Mouse (Mus musculus) midbrain, embryonic 16.5 days (tissue): ENCODE measurements around the gene S100a16. TPM values are rescaled to one million over a fixed set of nuclear protein-coding genes. Genes with fewer than 3 reads are reported as not detected.

Experiments used
- ATAC-seq: fragments of 200-750 bp; cut with Nextera tagmentation; 2 replicates; pipeline ENCODE4 v1.8.0; 2017; ENCODE audit warnings: moderate TSS enrichment
- H3K27ac ChIP-seq: fragments of 300-500 bp; sonication (generic); 2 replicates; pipeline ENCODE4 v1.5.1; 2014; ENCODE audit warnings: mild to moderate bottlenecking, low read length, mixed read lengths
- H3K27me3 ChIP-seq: fragments of 300-500 bp; sonication (generic); 2 replicates; pipeline ENCODE4 v1.6.1; 2014; ENCODE audit warnings: low read depth, low read length, mixed read lengths; ENCODE audit not compliant: control insufficient read depth, insufficient read depth
- H3K36me3 ChIP-seq: fragments of 300-500 bp; sonication (generic); 2 replicates; pipeline ENCODE4 v1.6.1; 2014; ENCODE audit warnings: mild to moderate bottlenecking, low read length, moderate library complexity, mixed read lengths; ENCODE audit not compliant: control insufficient read depth, insufficient read depth
- H3K4me1 ChIP-seq: fragments of 300-500 bp; sonication (generic); 2 replicates; pipeline ENCODE4 v1.6.1; 2014; ENCODE audit warnings: mild to moderate bottlenecking, low read length, mixed read lengths; ENCODE audit not compliant: control insufficient read depth, insufficient read depth
- H3K4me2 ChIP-seq: fragments of 300-500 bp; sonication (generic); 2 replicates; pipeline ENCODE4 v1.6.1; 2014; ENCODE audit warnings: mild to moderate bottlenecking, low read length, mixed read lengths
- H3K4me3 ChIP-seq: fragments of 300-500 bp; sonication (generic); 2 replicates; pipeline ENCODE4 v1.5.1; 2014; ENCODE audit warnings: low read depth, mild to moderate bottlenecking, low read length, moderate library complexity, mixed read lengths
- H3K9ac ChIP-seq: fragments of 300-500 bp; sonication (generic); 2 replicates; pipeline ENCODE4 v1.6.1; 2014; ENCODE audit warnings: low read depth, low read length, mixed read lengths
- H3K9me3 ChIP-seq: fragments of 300-500 bp; sonication (generic); replicated peaks from 2 replicates; pipeline ENCODE4 v1.6.1; 2014; ENCODE audit warnings: mild to moderate bottlenecking, low read length, mixed read lengths; ENCODE audit not compliant: control insufficient read depth, poor library complexity, severe bottlenecking
- WGBS: fragments of 180-500 bp; shearing (Covaris S2); extraction: QIAGEN DNeasy Blood & Tissue Kit; methylation state at CpG from one replicate; pipeline ENCODE4 v1.1.7; 2014; 5-methylcytosine and 5-hydroxymethylcytosine counted together
- polyA plus RNA-seq: library from polyadenylated mRNA; unstranded; fragments of >200 nt; fragmentation: Nextera tagmentation; extraction: Ambion mirVana; gene quantifications from 2 replicates; pipeline ENCODE4 v1.2.1, GENCODE M21; 2015

Gene S100a16
- polyA plus RNA-seq, 1 experiment from 2014 or later = 36.5 TPM

- H3K9ac ChIP-seq = peak overlapping the region; percentile 36
- H3K4me3 ChIP-seq = peak overlapping the region; percentile 30
- H3K27ac ChIP-seq = no peak overlapping the region
- no peak for ATAC-seq
- H3K27me3 ChIP-seq = peaks cover 29% of the 10 kb centered on the region
- under 1% methylated on average over 10 of the region's 10 CpGs for WGBS
- no peaks in the 10 kb centered on the region for H3K9me3 ChIP-seq
- peaks cover 8% of the 10 kb centered on the region; the same call in 1 of the 2 replicates for H3K4me1 ChIP-seq
- H3K4me2 ChIP-seq = peak overlapping the region; percentile 57
- H3K36me3 ChIP-seq = no peaks in the 10 kb centered on the region
These were observed 22.4 kb upstream of the S100a16 start for GRCm38 (mm10) chr3:90514691-90515090.

DNA sequence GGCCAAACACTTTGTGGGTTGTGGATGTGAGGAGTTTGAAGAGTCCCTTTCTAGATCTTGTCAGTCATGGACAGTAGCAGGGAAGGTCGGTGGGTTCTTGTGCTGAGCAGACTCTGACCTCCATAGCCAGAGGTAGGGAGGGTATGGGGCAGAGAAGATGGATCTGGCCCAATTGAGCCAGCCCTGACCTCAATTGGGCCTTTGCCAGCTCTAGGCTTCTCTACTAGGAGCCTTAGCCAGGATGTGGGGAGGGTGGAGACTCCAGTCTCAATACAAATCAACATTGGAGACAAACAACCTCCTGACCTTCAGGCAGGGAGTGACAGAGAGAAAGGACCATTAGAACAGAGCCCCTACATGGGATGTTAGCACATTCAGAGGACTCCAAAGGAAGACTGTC, 21.8 kb upstream of the S100a16 start:
- Histone ChIP-seq H3K27me3 (peaks cover 29% of the 10 kb centered on the region), H3K36me3 (no peaks in the 10 kb centered on the region), H3K9me3 (no peaks in the 10 kb centered on the region), H3K4me3 (peak overlapping the region; percentile 30), H3K9ac (no peak overlapping the region), H3K4me1 (peaks cover 7% of the 10 kb centered on the region; the same call in 1 of the 2 replicates), H3K4me2 (peak overlapping the region; percentile 57), H3K27ac (no peak overlapping the region)
- no peak for ATAC-seq
- WGBS = 50% methylated on average over 1 of the region's 1 CpGs

- Histone ChIP-seq H3K27ac (no peak overlapping the region), H3K4me3 (no peak overlapping the region), H3K4me2 (no peak overlapping the region), H3K9me3 (no peaks in the 10 kb centered on the region), H3K27me3 (peaks cover 29% of the 10 kb centered on the region), H3K9ac (no peak overlapping the region), H3K4me1 (peaks cover 7% of the 10 kb centered on the region; the same call in 1 of the 2 replicates), H3K36me3 (no peaks in the 10 kb centered on the region)
- 88% methylated on average over 4 of the region's 4 CpGs for WGBS
- no peak for ATAC-seq
These were observed 21.3 kb upstream of the S100a16 start for GRCm38 (mm10) chr3:90515789-90516188.

GRCm38 (mm10) chr3:90517711-90518110, 19.3 kb upstream of the S100a16 start:
- H3K36me3 ChIP-seq = no peaks in the 10 kb centered on the region
- WGBS = 93% methylated on average over 4 of the region's 4 CpGs
- H3K4me2 ChIP-seq = no peak overlapping the region
- no peak overlapping the region for H3K9ac ChIP-seq
- H3K4me1 ChIP-seq = peaks cover 7% of the 10 kb centered on the region; the same call in 1 of the 2 replicates
- H3K27me3 ChIP-seq = peaks cover 23% of the 10 kb centered on the region
- no peak overlapping the region for H3K4me3 ChIP-seq
- no peak overlapping the region for H3K27ac ChIP-seq
- ATAC-seq = no peak
- no peaks in the 10 kb centered on the region for H3K9me3 ChIP-seq

DNA sequence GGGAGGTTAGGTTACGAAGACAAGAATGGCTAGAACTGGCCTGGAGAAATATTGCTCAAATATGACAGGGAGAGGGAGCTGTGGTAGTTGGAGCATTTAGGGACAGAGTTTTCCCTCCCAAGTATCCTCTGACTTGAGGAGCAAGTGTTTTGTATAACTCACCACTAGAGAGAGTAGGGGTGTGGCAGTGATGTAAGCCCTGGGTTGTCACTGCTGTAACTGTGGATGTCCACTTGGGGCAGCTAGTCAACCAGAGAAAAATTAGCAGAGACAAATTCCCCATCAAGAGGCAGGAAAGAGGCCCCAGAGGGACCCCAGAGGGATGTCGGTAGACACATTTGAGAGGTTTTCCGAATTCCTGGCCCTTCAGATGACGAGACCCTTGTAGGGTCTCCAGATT, 11.6 kb upstream of the S100a16 start:
- Histone ChIP-seq H3K4me2 (no peak overlapping the region), H3K4me3 (no peak overlapping the region), H3K9me3 (no peaks in the 10 kb centered on the region), H3K27ac (no peak overlapping the region), H3K4me1 (no peaks in the 10 kb centered on the region), H3K9ac (no peak overlapping the region), H3K27me3 (no peaks in the 10 kb centered on the region), H3K36me3 (no peaks in the 10 kb centered on the region)
- ATAC-seq = no peak
- 69% methylated on average over 4 of the region's 4 CpGs for WGBS

DNA sequence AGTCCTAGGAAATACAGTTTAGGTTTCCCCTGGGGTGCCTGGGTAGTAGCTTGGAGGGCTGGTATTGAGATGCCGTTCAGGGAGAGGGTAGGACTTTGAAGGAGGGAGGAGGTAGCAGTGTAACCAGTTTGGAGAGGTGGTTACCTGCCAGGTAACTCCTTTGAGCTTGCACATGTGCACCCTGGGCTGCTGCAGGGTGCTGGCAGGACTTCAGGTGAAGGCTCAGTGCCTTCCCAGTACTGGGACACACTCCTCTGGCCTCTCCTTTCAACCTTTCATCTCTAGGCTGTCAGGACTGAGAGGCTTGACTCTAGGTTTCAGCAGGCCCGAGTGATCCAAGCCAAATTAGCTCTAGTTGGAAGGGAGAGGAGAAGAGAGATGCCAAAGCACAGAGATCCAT, 11.0 kb upstream of the S100a16 start:
- no peaks in the 10 kb centered on the region for H3K4me1 ChIP-seq
- no peak overlapping the region for H3K4me2 ChIP-seq
- WGBS = 79% methylated on average over 2 of the region's 2 CpGs
- H3K9me3 ChIP-seq = no peaks in the 10 kb centered on the region
- H3K4me3 ChIP-seq = no peak overlapping the region
- H3K9ac ChIP-seq = no peak overlapping the region
- H3K27me3 ChIP-seq = no peaks in the 10 kb centered on the region
- H3K27ac ChIP-seq = no peak overlapping the region
- H3K36me3 ChIP-seq = no peaks in the 10 kb centered on the region
- no peak for ATAC-seq

GRCm38 (mm10) chr3:90526580-90526979, 10.5 kb upstream of the S100a16 start, which contains the start of gene S100a14:
Gene S100a14, plus strand, starts transcription at chr3:90526856.
- no peak within 1 kb of the TSS for H3K9ac ChIP-seq
- no peak within 1 kb of the TSS for H3K4me3 ChIP-seq
- WGBS = 86% methylated on average over 5 of the region's 5 CpGs
- H3K9me3 ChIP-seq = no peaks in the 10 kb centered on the region
- no peaks in the 10 kb centered on the region for H3K4me1 ChIP-seq
- no peak within 1 kb of the TSS for H3K27ac ChIP-seq
- H3K27me3 ChIP-seq = no peaks in the 10 kb centered on the region
- H3K4me2 ChIP-seq = no peak within 1 kb of the TSS
- no peaks in the 10 kb centered on the region for H3K36me3 ChIP-seq
- ATAC-seq = no peak

GRCm38 (mm10) chr3:90527291-90527873, 9.7 kb upstream of the S100a16 start:
- H3K9me3 ChIP-seq = no peaks in the 10 kb centered on the region
- H3K4me1 ChIP-seq = no peaks in the 10 kb centered on the region
- no peak for ATAC-seq
- H3K27ac ChIP-seq = no peak overlapping the region
- no peak overlapping the region for H3K9ac ChIP-seq
- no peak overlapping the region for H3K4me2 ChIP-seq
- no peaks in the 10 kb centered on the region for H3K27me3 ChIP-seq
- no peak overlapping the region for H3K4me3 ChIP-seq
- no peaks in the 10 kb centered on the region for H3K36me3 ChIP-seq
- whole genome bisulfite sequencing = 92% methylated on average over 7 of the region's 7 CpGs

- ATAC-seq = no peak
- no peak overlapping the region for H3K4me3 ChIP-seq
- H3K4me2 ChIP-seq = no peak overlapping the region
- H3K36me3 ChIP-seq = no peaks in the 10 kb centered on the region
- WGBS = 80% methylated on average over 5 of the region's 5 CpGs
- no peaks in the 10 kb centered on the region for H3K4me1 ChIP-seq
- H3K9me3 ChIP-seq = no peaks in the 10 kb centered on the region
- H3K27ac ChIP-seq = no peak overlapping the region
- H3K27me3 ChIP-seq = no peaks in the 10 kb centered on the region
- H3K9ac ChIP-seq = no peak overlapping the region
These were observed 5.3 kb upstream of the S100a16 start for GRCm38 (mm10) chr3:90531713-90532112.
